Mouse (Mus musculus) neural tube, embryonic 13.5 days (tissue): ENCODE data around the gene Vcl. TPM values are rescaled to one million over a fixed set of nuclear protein-coding genes. Genes with fewer than 3 reads are reported as not detected.

ENCODE experiments used
- ATAC-seq: fragments of 200-750 bp; cut with Nextera tagmentation; 2 replicates; pipeline ENCODE4 v1.8.0; 2017; ENCODE audit warnings: low read depth, mild to moderate bottlenecking, moderate TSS enrichment, moderate library complexity
- H3K27ac ChIP-seq: fragments of 300-500 bp; sonication (generic); replicated peaks from 2 replicates; pipeline ENCODE4 v1.5.1; 2015; ENCODE audit warnings: moderate library complexity, mild to moderate bottlenecking, inconsistent platforms
- H3K27me3 ChIP-seq: fragments of 300-500 bp; sonication (generic); 2 replicates; pipeline ENCODE4 v1.6.1; 2015; ENCODE audit warnings: mild to moderate bottlenecking, inconsistent platforms
- H3K36me3 ChIP-seq: fragments of 300-500 bp; sonication (generic); 2 replicates; pipeline ENCODE4 v1.6.1; 2015; ENCODE audit warnings: mild to moderate bottlenecking, inconsistent platforms
- H3K4me1 ChIP-seq: fragments of 300-500 bp; sonication (generic); replicated peaks from 2 replicates; pipeline ENCODE4 v1.6.1; 2015; ENCODE audit warnings: inconsistent platforms
- H3K4me2 ChIP-seq: fragments of 300-500 bp; sonication (generic); 2 replicates; pipeline ENCODE4 v1.6.1; 2015; ENCODE audit warnings: inconsistent platforms, mild to moderate bottlenecking, moderate library complexity
- H3K4me3 ChIP-seq: fragments of 300-500 bp; sonication (generic); 2 replicates; pipeline ENCODE4 v1.5.1; 2015; ENCODE audit warnings: mild to moderate bottlenecking, inconsistent platforms
- H3K9ac ChIP-seq: fragments of 300-500 bp; sonication (generic); 2 replicates; pipeline ENCODE4 v1.6.1; 2015; ENCODE audit warnings: moderate library complexity, mild to moderate bottlenecking, inconsistent platforms
- H3K9me3 ChIP-seq: fragments of 300-500 bp; sonication (generic); 2 replicates; pipeline ENCODE4 v1.6.1; 2016; ENCODE audit warnings: inconsistent platforms
- WGBS: fragments of 180-500 bp; shearing (Covaris S2); methylation state at CpG from one replicate; pipeline ENCODE4 v1.1.7; 2015; 5-methylcytosine and 5-hydroxymethylcytosine counted together
- polyA plus RNA-seq: library from polyadenylated mRNA; unstranded; fragments of >200 nt; fragmentation: Nextera tagmentation; extraction: Ambion mirVana; gene quantifications from 2 replicates; pipeline ENCODE4 v1.2.1, GENCODE M21; 2015

The Vcl gene
- polyA plus RNA-seq, 1 experiment from 2014 or later, result 20.7 TPM

- Histone ChIP-seq H3K9me3 (no peaks in the 10 kb centered on the region), H3K27me3 (no peaks in the 10 kb centered on the region), H3K4me3 (no peak overlapping the region), H3K4me2 (no peak overlapping the region), H3K36me3 (peaks cover 78% of the 10 kb centered on the region), H3K27ac (no peak overlapping the region), H3K9ac (no peak overlapping the region), H3K4me1 (0 out of 2 replicates have a peak, but pooled peaks cover 5% of the 10 kb centered on the region)
- ATAC-seq, result no peak
- WGBS, result 90% methylated on average over 11 of the region's 11 CpGs
Measured at GRCm38 (mm10) chr14:21029025-21029659, 99.9 kb downstream of the Vcl start.

DNA sequence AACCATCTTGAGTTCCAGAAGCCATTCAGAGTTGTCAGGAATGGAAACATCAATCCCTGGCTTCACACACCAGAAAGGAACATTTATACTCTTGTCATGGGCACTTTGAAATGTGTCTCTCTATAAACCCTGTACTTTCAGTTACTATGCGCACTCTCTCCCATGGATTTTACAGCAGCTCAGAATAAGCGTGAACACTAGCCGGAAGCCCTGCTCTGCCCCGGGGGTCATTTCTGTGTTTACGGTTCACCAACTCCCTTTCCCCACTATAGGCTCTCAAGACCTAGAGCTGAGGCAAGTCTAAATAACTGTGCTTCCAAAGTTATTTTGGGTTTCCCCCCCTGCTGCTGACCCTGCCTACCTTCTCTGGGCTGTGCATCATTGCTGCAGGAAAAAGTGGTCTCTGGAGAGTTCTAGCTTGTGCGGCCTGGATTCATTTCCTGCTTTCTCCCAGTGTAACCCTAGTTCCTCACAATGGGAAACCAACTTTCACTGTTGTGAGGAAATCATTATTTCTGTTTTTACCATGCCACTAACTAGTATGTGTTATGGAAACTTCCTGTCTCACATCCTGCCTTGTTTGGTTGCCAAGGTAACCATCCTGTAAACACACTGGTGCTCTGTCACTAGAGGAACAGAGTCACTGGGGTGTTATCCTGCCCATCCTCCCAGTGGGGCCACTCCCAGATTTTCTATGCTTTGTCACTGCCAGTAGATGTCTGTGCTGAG is 102.7 kb downstream of the Vcl start:
- peak overlapping the region; percentile 33; the same call in 1 of the 2 replicates for H3K27ac ChIP-seq
- peak; percentile 63; the same call in 1 of the 2 replicates for ATAC-seq
- H3K27me3 ChIP-seq, result no peaks in the 10 kb centered on the region
- 0 out of 2 replicates have a peak, but pooled peaks cover 5% of the 10 kb centered on the region for H3K4me1 ChIP-seq
- no peak overlapping the region for H3K4me2 ChIP-seq
- 0 out of 2 replicates have a peak overlapping the region, but pooled peaks have one; percentile 31 for H3K9ac ChIP-seq
- H3K36me3 ChIP-seq, result peaks cover 79% of the 10 kb centered on the region
- no peak overlapping the region for H3K4me3 ChIP-seq
- 54% methylated on average over 6 of the region's 6 CpGs for WGBS
- no peaks in the 10 kb centered on the region for H3K9me3 ChIP-seq

GRCm38 (mm10) chr14:21034271-21034670 is 105.1 kb downstream of the Vcl start:
- Histone ChIP-seq H3K36me3 (peaks cover 83% of the 10 kb centered on the region), H3K27ac (no peak overlapping the region), H3K9me3 (no peaks in the 10 kb centered on the region), H3K4me2 (no peak overlapping the region), H3K9ac (no peak overlapping the region), H3K27me3 (no peaks in the 10 kb centered on the region), H3K4me1 (0 out of 2 replicates have a peak, but pooled peaks cover 5% of the 10 kb centered on the region), H3K4me3 (no peak overlapping the region)
- WGBS, result 93% methylated on average over 4 of the region's 4 CpGs
- no peak for ATAC-seq

- peaks cover 83% of the 10 kb centered on the region for H3K36me3 ChIP-seq
Measured at GRCm38 (mm10) chr14:21034791-21035190, 105.6 kb downstream of the Vcl start.

DNA sequence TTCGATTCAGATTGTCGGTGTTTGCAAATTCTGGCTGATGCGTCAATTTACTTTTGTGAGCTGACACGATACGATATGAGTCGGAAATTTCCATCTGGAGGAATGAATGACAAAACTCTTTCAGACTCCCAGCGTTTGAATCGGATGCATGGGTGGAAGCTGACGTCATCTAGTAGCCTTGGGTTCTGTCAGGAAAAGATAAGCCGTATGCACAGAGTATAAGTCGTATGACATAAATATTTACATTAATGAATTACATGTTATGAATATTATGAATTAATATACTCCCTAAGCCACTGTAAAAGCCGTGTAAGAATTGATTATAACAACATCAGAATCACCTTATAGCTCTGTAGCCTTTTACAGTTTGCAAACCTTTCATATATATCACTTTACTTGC is 109.9 kb downstream of the Vcl start:
- no peaks in the 10 kb centered on the region for H3K4me1 ChIP-seq
- no peak overlapping the region for H3K9ac ChIP-seq
- 94% methylated on average over 12 of the region's 12 CpGs for WGBS
- H3K4me2 ChIP-seq, result no peak overlapping the region
- no peak overlapping the region for H3K27ac ChIP-seq
- H3K4me3 ChIP-seq, result no peak overlapping the region
- peaks cover 72% of the 10 kb centered on the region for H3K36me3 ChIP-seq
- no peaks in the 10 kb centered on the region for H3K9me3 ChIP-seq
- ATAC-seq, result no peak
- H3K27me3 ChIP-seq, result no peaks in the 10 kb centered on the region

More at GRCm38 (mm10) chr14:21034791-21035190, 105.6 kb downstream of the Vcl start:
- ATAC-seq, result no peak
- Histone ChIP-seq H3K9ac (no peak overlapping the region), H3K4me2 (no peak overlapping the region), H3K9me3 (no peaks in the 10 kb centered on the region), H3K4me1 (0 out of 2 replicates have a peak, but pooled peaks cover 5% of the 10 kb centered on the region), H3K27me3 (no peaks in the 10 kb centered on the region), H3K27ac (no peak overlapping the region), H3K4me3 (no peak overlapping the region)
- WGBS, result 91% methylated on average over 3 of the region's 3 CpGs

- Histone ChIP-seq H3K36me3 (peaks cover 71% of the 10 kb centered on the region), H3K27me3 (no peaks in the 10 kb centered on the region), H3K4me1 (no peaks in the 10 kb centered on the region), H3K4me2 (no peak overlapping the region), H3K27ac (no peak overlapping the region), H3K9ac (no peak overlapping the region), H3K4me3 (no peak overlapping the region), H3K9me3 (no peaks in the 10 kb centered on the region)
- no peak for ATAC-seq
- WGBS, result 89% methylated on average over 4 of the region's 4 CpGs
Measured at GRCm38 (mm10) chr14:21039623-21040022, 110.4 kb downstream of the Vcl start.

DNA sequence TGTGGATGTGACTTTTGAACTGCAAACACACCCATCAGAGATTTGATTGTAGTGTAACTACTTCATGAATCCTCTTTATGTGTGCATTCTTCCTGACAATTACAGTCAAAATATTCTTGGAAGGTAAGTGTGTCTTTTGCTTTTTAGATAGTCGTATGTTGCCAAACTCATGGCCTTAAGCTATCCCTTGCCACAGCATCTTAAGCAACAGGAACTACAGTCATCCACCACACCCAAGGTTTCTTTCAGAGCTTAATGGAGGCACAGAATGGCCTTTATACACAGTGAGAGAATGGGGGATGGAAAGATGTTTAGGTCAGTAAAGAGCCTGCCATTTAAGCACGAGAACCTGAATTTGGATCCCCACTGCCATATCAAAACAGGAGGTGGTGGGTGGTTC is 118.6 kb downstream of the Vcl start:
- no peaks in the 10 kb centered on the region for H3K27me3 ChIP-seq
- WGBS, result 83% methylated on average over 2 of the region's 2 CpGs
- no peak for ATAC-seq
- H3K4me1 ChIP-seq, result peaks cover 8% of the 10 kb centered on the region
- H3K4me3 ChIP-seq, result no peak overlapping the region
- no peaks in the 10 kb centered on the region for H3K9me3 ChIP-seq
- H3K9ac ChIP-seq, result no peak overlapping the region
- H3K4me2 ChIP-seq, result no peak overlapping the region
- H3K36me3 ChIP-seq, result peaks cover 14% of the 10 kb centered on the region
- no peak overlapping the region for H3K27ac ChIP-seq

- H3K27ac ChIP-seq, result no peak overlapping the region
- H3K4me2 ChIP-seq, result no peak overlapping the region
- no peak overlapping the region for H3K9ac ChIP-seq
- no peak overlapping the region for H3K4me3 ChIP-seq
- ATAC-seq, result no peak
- peaks cover 8% of the 10 kb centered on the region for H3K36me3 ChIP-seq
- H3K27me3 ChIP-seq, result no peaks in the 10 kb centered on the region
- peaks cover 14% of the 10 kb centered on the region for H3K4me1 ChIP-seq
- no peaks in the 10 kb centered on the region for H3K9me3 ChIP-seq
Measured at GRCm38 (mm10) chr14:21048879-21049278, 119.7 kb downstream of the Vcl start.

- Histone ChIP-seq H3K27me3 (no peaks in the 10 kb centered on the region), H3K9ac (no peak overlapping the region), H3K4me3 (no peak overlapping the region), H3K27ac (no peak overlapping the region), H3K36me3 (no peaks in the 10 kb centered on the region), H3K9me3 (no peaks in the 10 kb centered on the region), H3K4me1 (peaks cover 14% of the 10 kb centered on the region), H3K4me2 (no peak overlapping the region)
- ATAC-seq, result no peak
- 76% methylated on average over 3 of the region's 3 CpGs for WGBS
Measured at GRCm38 (mm10) chr14:21050734-21051133, 121.5 kb downstream of the Vcl start.

- H3K4me1 ChIP-seq, result peaks cover 14% of the 10 kb centered on the region
- no peaks in the 10 kb centered on the region for H3K9me3 ChIP-seq
- WGBS, result 10% methylated on average over 28 of the region's 28 CpGs
- H3K27me3 ChIP-seq, result no peaks in the 10 kb centered on the region
- H3K36me3 ChIP-seq, result no peaks in the 10 kb centered on the region
- peak overlapping the region; percentile 63 for H3K4me3 ChIP-seq
- H3K4me2 ChIP-seq, result peak overlapping the region; percentile 91
- H3K27ac ChIP-seq, result peak overlapping the region; percentile 94
- ATAC-seq, result peak; percentile 12; the same call in 1 of the 2 replicates
- peak overlapping the region; percentile 77 for H3K9ac ChIP-seq
Measured at GRCm38 (mm10) chr14:21051380-21052111, 122.3 kb downstream of the Vcl start.

DNA sequence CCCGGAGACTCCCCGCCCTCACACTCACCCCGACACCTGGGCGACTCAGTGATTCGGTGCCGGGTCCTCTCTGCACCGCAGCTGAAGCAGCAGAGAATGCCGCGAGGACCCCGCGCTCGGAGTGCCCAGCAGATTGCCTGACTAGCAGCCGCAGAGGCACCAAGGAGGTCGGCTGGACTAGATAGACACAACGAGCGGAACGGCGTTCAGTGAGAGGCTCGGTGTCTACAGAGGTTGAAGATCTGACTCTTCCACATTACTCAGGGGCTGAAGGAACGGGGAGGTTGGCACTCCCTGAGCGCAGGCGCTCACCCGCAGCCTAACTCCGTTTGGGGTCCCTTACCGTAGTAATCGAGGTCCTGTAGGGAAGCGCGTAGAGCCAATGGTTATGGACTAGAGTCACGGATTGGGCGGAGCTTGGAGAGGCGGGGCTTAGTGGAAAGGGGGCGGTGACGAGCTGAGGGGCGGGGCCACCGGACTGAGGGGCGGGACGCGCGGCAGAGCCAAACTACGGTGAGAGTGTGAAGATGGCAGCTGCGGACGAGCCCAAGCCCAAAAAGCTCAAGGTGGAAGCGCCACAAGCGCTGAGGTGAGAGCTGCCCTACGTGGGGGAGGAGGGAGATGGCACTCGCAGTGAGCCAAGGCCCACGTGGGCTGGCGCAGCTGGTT is 123.0 kb downstream of the Vcl start, which contains the start of the genes Ap3m1 and Adk:
Gene Ap3m1, minus strand, starts transcription at position 397 of the 669 bp plus-strand sequence.
Gene Adk, plus strand, starts transcription at position 463 of the 669 bp plus-strand sequence.
- Histone ChIP-seq H3K4me3 (peak within 1 kb of the TSS; percentile 63), H3K9me3 (no peaks in the 10 kb centered on the region), H3K36me3 (no peaks in the 10 kb centered on the region), H3K27ac (peak within 1 kb of the TSS; percentile 94), H3K27me3 (no peaks in the 10 kb centered on the region), H3K4me1 (peaks cover 14% of the 10 kb centered on the region), H3K4me2 (peak within 1 kb of the TSS; percentile 91), H3K9ac (peak within 1 kb of the TSS; percentile 77)
- peak; percentile 98 for ATAC-seq
- WGBS, result under 1% methylated on average over 48 of the region's 48 CpGs
